Mouse (Mus musculus) ES-E14 (cell line): Measurements from ENCODE around the gene Hmgxb4.

Experiments
- MAFK ChIP-seq: IDR thresholded peaks from 2 replicates; pipeline ENCODE4 v1.6.1; 2014; ENCODE audit warnings: mild to moderate bottlenecking, low read depth, low read length, inconsistent platforms; ENCODE audit not compliant: insufficient read depth
- ZC3H11A ChIP-seq: IDR thresholded peaks from 2 replicates; pipeline ENCODE4 v1.6.1; 2012; ENCODE audit warnings: low read depth, mild to moderate bottlenecking, inconsistent platforms, low read length, borderline replicate concordance
- ZNF384 ChIP-seq: IDR thresholded peaks from 2 replicates; pipeline ENCODE4 v1.6.1; 2012; ENCODE audit warnings: low read depth, low read length, inconsistent platforms

DNA sequence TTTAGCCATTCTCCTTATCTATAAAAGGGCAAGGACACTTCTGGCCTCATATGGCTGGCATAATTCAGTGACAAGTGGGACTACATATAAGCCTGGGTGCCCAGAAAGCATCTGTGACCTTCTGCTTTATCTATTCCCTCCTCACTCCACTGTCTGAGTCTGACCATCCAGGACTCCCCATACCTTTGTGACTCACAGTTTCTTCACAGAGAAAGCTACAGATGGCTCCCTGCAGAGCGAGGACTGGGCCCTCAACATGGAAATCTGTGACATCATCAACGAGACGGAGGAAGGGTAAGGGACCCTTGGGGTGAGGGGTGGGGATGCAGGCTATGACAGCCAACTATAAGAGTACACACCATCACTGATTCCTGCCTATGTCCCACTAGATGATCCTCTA, 54.6 kb downstream of the Hmgxb4 start:
- TF ChIP-seq ZNF384 = no peak
- no peak for TF ChIP-seq MAFK
- TF ChIP-seq ZC3H11A = no peak
